Comparison of ENCODE assay signal across 8 mouse cellular contexts in genomic region chr7:138940256-138940611, GRCm38 (mm10). TPM values are rescaled to one million over a fixed set of nuclear protein-coding genes. Genes with fewer than 3 reads are reported as not detected.
DNase-seq lines count a peak whose midpoint lies in the region; ATAC-seq and TF ChIP-seq lines count a peak whose summit lies in the region.

No protein-coding gene starts in this region.

- no peaks in the 10 kb centered on the region for H3K36me3 ChIP-seq in lung, postnatal 0 days (ENCODE audit: insufficient read depth, low read length)
- H3K36me3 ChIP-seq in embryonic facial prominence, embryonic 10.5 days (replicated peaks) = no peaks in the 10 kb centered on the region
- no peaks in the 10 kb centered on the region for H3K36me3 ChIP-seq in hindbrain, embryonic 11.5 days (ENCODE audit: control insufficient read depth, insufficient read depth, low read length)
- no peaks in the 10 kb centered on the region for H3K36me3 ChIP-seq in neural tube, embryonic 13.5 days

- no peak for ATAC-seq in lung, postnatal 0 days
- no peak for ATAC-seq in hindbrain, embryonic 11.5 days (ENCODE audit: low FRiP score)
- ATAC-seq in neural tube, embryonic 13.5 days (ENCODE audit: low read depth) = peak; percentile 80

- peak overlapping the region; percentile 57 for H3K4me2 ChIP-seq in lung, postnatal 0 days (replicated peaks; ENCODE audit: low read depth, low read length)
- H3K4me2 ChIP-seq in hindbrain, embryonic 11.5 days (replicated peaks; ENCODE audit: low read depth, low read length) = peak overlapping the region; percentile 59
- H3K4me2 ChIP-seq in neural tube, embryonic 13.5 days = peak overlapping the region; percentile 84

- H3K4me3 ChIP-seq in lung, postnatal 0 days (ENCODE audit: low read depth, low read length) = peak overlapping the region; percentile 35
- peak overlapping the region; percentile 58 for H3K4me3 ChIP-seq in embryonic facial prominence, embryonic 10.5 days
- H3K4me3 ChIP-seq in hindbrain, embryonic 11.5 days (ENCODE audit: low read depth, low read length) = peak overlapping the region; percentile 38
- peak overlapping the region; percentile 52 for H3K4me3 ChIP-seq in neural tube, embryonic 13.5 days

- H3K4me1 ChIP-seq in lung, postnatal 0 days (ENCODE audit: insufficient read depth, low read depth, low read length) = no peaks in the 10 kb centered on the region
- H3K4me1 ChIP-seq in embryonic facial prominence, embryonic 10.5 days = peaks cover 14% of the 10 kb centered on the region
- H3K4me1 ChIP-seq in hindbrain, embryonic 11.5 days (replicated peaks; ENCODE audit: control insufficient read depth, insufficient read depth, low read length) = peaks cover 3% of the 10 kb centered on the region; the same call in 1 of the 2 replicates
- H3K4me1 ChIP-seq in neural tube, embryonic 13.5 days (replicated peaks) = peaks cover 21% of the 10 kb centered on the region

- no peak overlapping the region for H3K27ac ChIP-seq in lung, postnatal 0 days (ENCODE audit: low read length)
- no peak overlapping the region for H3K27ac ChIP-seq in embryonic facial prominence, embryonic 10.5 days (replicated peaks)
- no peak overlapping the region for H3K27ac ChIP-seq in hindbrain, embryonic 11.5 days (ENCODE audit: low read depth, low read length)
- peak overlapping the region; percentile 64 for H3K27ac ChIP-seq in neural tube, embryonic 13.5 days (replicated peaks)

- no peak for DNase-seq in lung, postnatal 0 days (ENCODE audit: low spot score)
- no peak for DNase-seq in lung, postnatal 25 days (ENCODE audit: low spot score)
- DNase-seq in embryonic facial prominence, embryonic 10.5 days (ENCODE audit: low spot score) = peak; percentile 38
- peak; percentile 49 for DNase-seq in hindbrain, embryonic 11.5 days (ENCODE audit: low spot score)
- peak; percentile 71 to 75 for DNase-seq in left cerebral cortex, postnatal 36 days (ENCODE audit: low spot score in 2 of 2)
- DNase-seq in natural killer cell, adult 2 months (ENCODE audit: low spot score in 2 of 2) = no peak
- no peak for DNase-seq in gastrocnemius, postnatal 36 days

- peaks cover 31% of the 10 kb centered on the region for H3K27me3 ChIP-seq in lung, postnatal 0 days (replicated peaks; ENCODE audit: insufficient read depth, low read length)
- peaks cover 81% of the 10 kb centered on the region for H3K27me3 ChIP-seq in embryonic facial prominence, embryonic 10.5 days (replicated peaks; ENCODE audit: low read depth, poor library complexity, severe bottlenecking)
- peaks cover 45% of the 10 kb centered on the region for H3K27me3 ChIP-seq in hindbrain, embryonic 11.5 days (ENCODE audit: control insufficient read depth, insufficient read depth, low read length)
- peaks cover 71% of the 10 kb centered on the region for H3K27me3 ChIP-seq in neural tube, embryonic 13.5 days

- no peak for TF ChIP-seq CTCF in lung, postnatal 0 days (IDR thresholded peaks at IDR 0.05)

- no peak for TF ChIP-seq EP300 in lung, postnatal 0 days (IDR thresholded peaks at IDR 0.05)

- WGBS in lung, postnatal 0 days = 2% methylated on average over 17 of the region's 17 CpGs
- WGBS in embryonic facial prominence, embryonic 10.5 days = 3% methylated on average over 17 of the region's 17 CpGs
- under 1% methylated on average over 17 of the region's 17 CpGs for WGBS in hindbrain, embryonic 11.5 days
- 2% methylated on average over 17 of the region's 17 CpGs for WGBS in neural tube, embryonic 13.5 days

- intact Hi-C loops in left cerebral cortex, postnatal 36 days (cut with DNase I) = no loop called here
- intact Hi-C loops in gastrocnemius, postnatal 36 days (cut with DNase I) = no loop called here

- no peaks in the 10 kb centered on the region for H3K9me3 ChIP-seq in lung, postnatal 0 days (ENCODE audit: low read length)
- H3K9me3 ChIP-seq in embryonic facial prominence, embryonic 10.5 days = no peaks in the 10 kb centered on the region
- no peaks in the 10 kb centered on the region for H3K9me3 ChIP-seq in hindbrain, embryonic 11.5 days (ENCODE audit: control insufficient read depth, low read length)
- H3K9me3 ChIP-seq in neural tube, embryonic 13.5 days = no peaks in the 10 kb centered on the region

- H3K9ac ChIP-seq in lung, postnatal 0 days (replicated peaks; ENCODE audit: low read depth) = no peak overlapping the region
- peak overlapping the region; percentile 3 for H3K9ac ChIP-seq in hindbrain, embryonic 11.5 days (ENCODE audit: low read depth, low read length)
- peak overlapping the region; percentile 77 for H3K9ac ChIP-seq in neural tube, embryonic 13.5 days

RNA-seq across cellular contexts. Expression of gene Jakmip3, which starts 0.3 kb away (rescaled TPM):
- not detected in 2 replicates for polyA plus RNA-seq in lung, postnatal 0 days (2015; fragmentation: Nextera tagmentation; extraction: Ambion mirVana)
- 0.48 and 0.51 TPM in 2 replicates for polyA plus RNA-seq in embryonic facial prominence, embryonic 10.5 days (2016; fragmentation: Nextera tagmentation; extraction: Ambion mirVana)
- polyA plus RNA-seq in hindbrain, embryonic 11.5 days (2014; fragmentation: Nextera tagmentation; extraction: Ambion mirVana) = 1.5 and 2.1 TPM in 2 replicates
- 10 to 100 TPM; 44.0 to 52.3 TPM for total RNA-seq in left cerebral cortex, postnatal 36 days (2021)
- polyA plus RNA-seq in neural tube, embryonic 13.5 days (2015; fragmentation: Nextera tagmentation; extraction: Ambion mirVana) = 5.0 and 5.1 TPM in 2 replicates
- not detected for total RNA-seq in gastrocnemius, postnatal 36 days (2021)

RNA-seq across cellular contexts. Expression of gene Bnip3, which starts 30.9 kb away (rescaled TPM):
- polyA plus RNA-seq in lung, postnatal 0 days (2015; fragmentation: Nextera tagmentation; extraction: Ambion mirVana) = 117 and 141 TPM in 2 replicates
- 121 and 133 TPM in 2 replicates for polyA plus RNA-seq in embryonic facial prominence, embryonic 10.5 days (2016; fragmentation: Nextera tagmentation; extraction: Ambion mirVana)
- 99.4 and 106 TPM in 2 replicates for polyA plus RNA-seq in hindbrain, embryonic 11.5 days (2014; fragmentation: Nextera tagmentation; extraction: Ambion mirVana)
- 100 to 1,000 TPM; 136 to 145 TPM for total RNA-seq in left cerebral cortex, postnatal 36 days (2021)
- 103 and 106 TPM in 2 replicates for polyA plus RNA-seq in neural tube, embryonic 13.5 days (2015; fragmentation: Nextera tagmentation; extraction: Ambion mirVana)
- total RNA-seq in gastrocnemius, postnatal 36 days (2021) = 100 to 1,000 TPM; 154 to 230 TPM

Comparison
In these comparisons a context has a peak if more than half of its experiments do, and no peak if none do; other contexts are left out.
1. DNase-seq: peak in embryonic facial prominence, embryonic 10.5 days (single experiment), hindbrain, embryonic 11.5 days (single experiment) and left cerebral cortex, postnatal 36 days (2 of 2); none in lung, postnatal 0 days (single experiment), lung, postnatal 25 days (single experiment), natural killer cell, adult 2 months (0 of 2) and gastrocnemius, postnatal 36 days (0 of 2).
2. Peak in every context shown above with its lines, with median percentiles within 50 percentile points of each other: H3K4me2 ChIP-seq and H3K4me3 ChIP-seq.